Mouse (Mus musculus): ENCODE measurements around the gene Kcnrg. TPM values are rescaled to one million over a fixed set of nuclear protein-coding genes. Genes with fewer than 3 reads are reported as not detected.

The Kcnrg gene
- polyA plus RNA-seq, 2 experiments: 0.13 to 0.19 TPM

- TF ChIP-seq EP300 (IDR thresholded peaks at IDR 0.05; ENCODE audit: low read depth) (no peak), CTCF (IDR thresholded peaks at IDR 0.05; ENCODE audit: low read depth) (no peak)
- H3K9me3 ChIP-seq (ENCODE audit: control insufficient read depth, low read length): no peaks in the 10 kb centered on the region
- no peaks in the 10 kb centered on the region for H3K27me3 ChIP-seq (ENCODE audit: control insufficient read depth, insufficient read depth, low read length)
- no peak overlapping the region for H3K4me2 ChIP-seq (ENCODE audit: low read depth)
- no peak overlapping the region for H3K4me3 ChIP-seq (ENCODE audit: insufficient read depth in 1 of 2, low read depth in 2 of 2, low read length in 2 of 2)
- H3K36me3 ChIP-seq (replicated peaks; ENCODE audit: control insufficient read depth, insufficient read depth, low read depth): no peaks in the 10 kb centered on the region; the same call in 1 of the 2 replicates
- no peak overlapping the region for H3K9ac ChIP-seq (replicated peaks)
- WGBS (ENCODE audit: insufficient replicate concordance): 75% methylated on average over 9 of the region's 9 CpGs
- no peak for DNase-seq (ENCODE audit: low read depth in 3 of 3, low spot score in 3 of 3)
- peaks cover 8 to 18% of the 10 kb centered on the region in 2 experiments; a peak in 3 of 4 replicates for H3K4me1 ChIP-seq (replicated peaks; ENCODE audit: control insufficient read depth in 2 of 2, insufficient read depth in 2 of 2, low read length in 1 of 2)
- no peak for ATAC-seq (ENCODE audit: insufficient read depth)
- H3K27ac ChIP-seq: no peak overlapping the region
Observed at GRCm38 (mm10) chr14:61596719-61597426, 10.4 kb upstream of the Kcnrg start.

GRCm38 (mm10) chr14:61597968-61598367, 9.3 kb upstream of the Kcnrg start, which contains the start of gene Trim13:
TSS of gene Trim13 (plus strand) at chr14:61598247.
- DNase-seq (ENCODE audit: low read depth in 3 of 3, low spot score in 3 of 3): peak in 2 of 3 experiments; percentile 14 to 38
- Histone ChIP-seq H3K27ac (peak within 1 kb of the TSS; percentile 5; the same call in 1 of the 2 replicates), H3K9me3 (ENCODE audit: control insufficient read depth, low read length) (no peaks in the 10 kb centered on the region), H3K4me1 (replicated peaks; ENCODE audit: control insufficient read depth in 2 of 2, insufficient read depth in 2 of 2, low read length in 1 of 2) (peaks cover 8 to 18% of the 10 kb centered on the region in 2 experiments; a peak in 3 of 4 replicates), H3K36me3 (replicated peaks; ENCODE audit: control insufficient read depth, insufficient read depth, low read depth) (no peaks in the 10 kb centered on the region; the same call in 1 of the 2 replicates), H3K27me3 (ENCODE audit: control insufficient read depth, insufficient read depth, low read length) (no peaks in the 10 kb centered on the region), H3K4me3 (ENCODE audit: insufficient read depth in 1 of 2, low read depth in 2 of 2, low read length in 2 of 2) (peak within 1 kb of the TSS; percentile 77 to 95), H3K9ac (replicated peaks) (peak within 1 kb of the TSS; percentile 90), H3K4me2 (ENCODE audit: low read depth) (peak within 1 kb of the TSS; percentile 72)
- TF ChIP-seq CTCF (IDR thresholded peaks at IDR 0.05; ENCODE audit: low read depth): no peak
- TF ChIP-seq EP300 (IDR thresholded peaks at IDR 0.05; ENCODE audit: low read depth): no peak
- peak; percentile 19; the same call in 1 of the 2 replicates for ATAC-seq (ENCODE audit: insufficient read depth)
- 17% methylated on average over 5 of the region's 5 CpGs for WGBS (ENCODE audit: insufficient replicate concordance)

- no peaks in the 10 kb centered on the region for H3K27me3 ChIP-seq (ENCODE audit: control insufficient read depth, insufficient read depth, low read length)
- TF ChIP-seq EP300 (IDR thresholded peaks at IDR 0.05; ENCODE audit: low read depth): no peak
- TF ChIP-seq CTCF (IDR thresholded peaks at IDR 0.05; ENCODE audit: low read depth): 0 out of 2 replicates have a peak, but pooled peaks have one; percentile 9
Observed at GRCm38 (mm10) chr14:61599057-61599806, 8.0 kb upstream of the Kcnrg start.

GRCm38 (mm10) chr14:61601348-61601747, 5.9 kb upstream of the Kcnrg start:
- TF ChIP-seq EP300 (IDR thresholded peaks at IDR 0.05; ENCODE audit: low read depth): no peak
- TF ChIP-seq CTCF (IDR thresholded peaks at IDR 0.05; ENCODE audit: low read depth): no peak
- H3K9me3 ChIP-seq (ENCODE audit: control insufficient read depth, low read length): no peaks in the 10 kb centered on the region
- H3K27ac ChIP-seq: no peak overlapping the region
- ATAC-seq (ENCODE audit: insufficient read depth): no peak
- H3K36me3 ChIP-seq (replicated peaks; ENCODE audit: control insufficient read depth, insufficient read depth, low read depth): no peaks in the 10 kb centered on the region; the same call in 1 of the 2 replicates
- H3K4me3 ChIP-seq (ENCODE audit: insufficient read depth in 1 of 2, low read depth in 2 of 2, low read length in 2 of 2): no peak overlapping the region
- peaks cover 8 to 18% of the 10 kb centered on the region in 2 experiments; a peak in 3 of 4 replicates for H3K4me1 ChIP-seq (replicated peaks; ENCODE audit: control insufficient read depth in 2 of 2, insufficient read depth in 2 of 2, low read length in 1 of 2)
- WGBS (ENCODE audit: insufficient replicate concordance): 69% methylated on average over 9 of the region's 9 CpGs
- no peak overlapping the region for H3K4me2 ChIP-seq (ENCODE audit: low read depth)
- no peak overlapping the region for H3K9ac ChIP-seq (replicated peaks)
- DNase-seq (ENCODE audit: low read depth in 3 of 3, low spot score in 3 of 3): no peak
- no peaks in the 10 kb centered on the region for H3K27me3 ChIP-seq (ENCODE audit: control insufficient read depth, insufficient read depth, low read length)

More at GRCm38 (mm10) chr14:61599057-61599806, 8.0 kb upstream of the Kcnrg start:
- H3K4me3 ChIP-seq (ENCODE audit: insufficient read depth in 1 of 2, low read depth in 2 of 2, low read length in 2 of 2): peak overlapping the region; percentile 77 to 95
- peak overlapping the region; percentile 56 for H3K27ac ChIP-seq
- H3K4me1 ChIP-seq (replicated peaks; ENCODE audit: control insufficient read depth in 2 of 2, insufficient read depth in 2 of 2, low read length in 1 of 2): peaks cover 8 to 18% of the 10 kb centered on the region in 2 experiments; a peak in 3 of 4 replicates
- H3K9me3 ChIP-seq (ENCODE audit: control insufficient read depth, low read length): no peaks in the 10 kb centered on the region
- H3K9ac ChIP-seq (replicated peaks): peak overlapping the region; percentile 90
- WGBS (ENCODE audit: insufficient replicate concordance): 3% methylated on average over 44 of the region's 44 CpGs
- ATAC-seq (ENCODE audit: insufficient read depth) (peak; percentile 100), DNase-seq (ENCODE audit: low read depth in 3 of 3, low spot score in 3 of 3) (peak; percentile 75 to 81 (median 79))
- peak overlapping the region; percentile 72 for H3K4me2 ChIP-seq (ENCODE audit: low read depth)
- H3K36me3 ChIP-seq (replicated peaks; ENCODE audit: control insufficient read depth, insufficient read depth, low read depth): no peaks in the 10 kb centered on the region; the same call in 1 of the 2 replicates

Data from liver, embryonic 14.5 days (tissue).